Mouse (Mus musculus): ENCODE data around the gene Mcm3ap.

DNA sequence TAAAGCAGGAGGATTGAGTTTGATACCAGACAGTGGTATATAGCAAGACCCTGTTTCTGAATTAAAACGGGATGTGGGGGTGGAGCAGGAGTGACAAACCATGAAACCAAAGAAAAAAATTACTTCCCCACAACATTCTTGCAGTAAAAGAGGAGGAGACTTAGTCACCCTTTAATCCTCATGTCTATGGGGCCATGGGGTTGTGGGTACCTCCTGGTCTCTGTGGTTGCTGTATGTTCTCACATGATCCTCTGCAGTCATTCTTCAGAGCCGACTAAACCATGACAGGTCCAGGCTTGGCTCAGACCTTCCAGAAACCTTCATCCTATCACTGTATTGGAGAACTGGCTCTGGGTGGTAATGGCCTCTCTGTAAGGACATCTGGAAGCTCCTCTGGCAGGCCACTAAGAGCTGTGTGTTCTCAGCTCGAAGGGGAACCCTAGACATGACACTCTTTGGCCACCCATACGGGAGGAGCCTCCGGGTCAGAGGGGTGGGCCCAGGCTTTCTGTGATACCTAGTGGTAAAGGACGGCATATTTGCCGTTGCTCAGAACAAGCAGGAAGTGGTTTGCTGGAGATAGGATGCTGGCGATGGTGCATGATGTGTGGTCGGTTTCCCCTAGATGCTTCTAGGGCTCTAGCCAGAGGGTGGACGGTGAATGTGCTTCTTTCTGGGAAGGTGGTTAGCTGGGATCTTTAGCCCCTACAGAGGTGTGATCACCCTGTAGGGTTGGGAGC is 74.1 kb downstream of the Mcm3ap start:
- no peak for TF ChIP-seq POLR2A (IDR thresholded peaks at IDR 0.05; ENCODE audit: control insufficient read depth, extremely low read depth, insufficient read depth, low read length, poor library complexity)
- no peak for TF ChIP-seq CTCF (IDR thresholded peaks at IDR 0.05; ENCODE audit: borderline replicate concordance, control insufficient read depth, extremely low read depth, insufficient read depth, low read length, poor library complexity)
